Mouse (Mus musculus): ENCODE measurements around the gene Fuz. TPM values are rescaled to one million over a fixed set of nuclear protein-coding genes. Genes with fewer than 3 reads are reported as not detected.

Gene Fuz
- total and polyA plus RNA-seq, 2 experiments from 2014 or later: 16.6 to 22.3 TPM

- H3K27me3 ChIP-seq (ENCODE audit: insufficient read depth, low read length): no peaks in the 10 kb centered on the region
- H3K4me3 ChIP-seq (ENCODE audit: low read depth, low read length): peak overlapping the region; percentile 66
- peak overlapping the region; percentile 98 for H3K27ac ChIP-seq (ENCODE audit: low read depth, low read length)
- peak overlapping the region; percentile 75 for H3K9ac ChIP-seq
- ATAC-seq (no peak), DNase-seq (no peak)
- H3K4me1 ChIP-seq (ENCODE audit: insufficient read depth): peaks cover 10% of the 10 kb centered on the region; the same call in 1 of the 2 replicates
- H3K9me3 ChIP-seq (ENCODE audit: low read length): no peaks in the 10 kb centered on the region
- TF ChIP-seq CTCF (IDR thresholded peaks at IDR 0.05; ENCODE audit: low read depth): no peak
- H3K36me3 ChIP-seq (ENCODE audit: insufficient read depth): peaks cover 17% of the 10 kb centered on the region
- peak overlapping the region; percentile 69 for H3K4me2 ChIP-seq (ENCODE audit: low read depth)
- WGBS: 82% methylated on average over 8 of the region's 8 CpGs
Measured at GRCm38 (mm10) chr7:44850789-44851624, 44.9 kb upstream of the Fuz start.

- Histone ChIP-seq H3K9me3 (ENCODE audit: low read length) (no peaks in the 10 kb centered on the region), H3K27ac (ENCODE audit: low read depth, low read length) (no peak overlapping the region), H3K27me3 (ENCODE audit: insufficient read depth, low read length) (no peaks in the 10 kb centered on the region), H3K4me3 (ENCODE audit: low read depth, low read length) (no peak overlapping the region), H3K4me2 (ENCODE audit: low read depth) (no peak overlapping the region), H3K4me1 (ENCODE audit: insufficient read depth) (peaks cover 10% of the 10 kb centered on the region; the same call in 1 of the 2 replicates), H3K36me3 (ENCODE audit: insufficient read depth) (peaks cover 9% of the 10 kb centered on the region), H3K9ac (no peak overlapping the region)
- no peak for ATAC-seq
- DNase-seq: no peak
- WGBS: 94% methylated on average over 12 of the region's 12 CpGs
- no peak for TF ChIP-seq CTCF (IDR thresholded peaks at IDR 0.05; ENCODE audit: low read depth)
Measured at GRCm38 (mm10) chr7:44851625-44852234, 44.1 kb upstream of the Fuz start.

DNA sequence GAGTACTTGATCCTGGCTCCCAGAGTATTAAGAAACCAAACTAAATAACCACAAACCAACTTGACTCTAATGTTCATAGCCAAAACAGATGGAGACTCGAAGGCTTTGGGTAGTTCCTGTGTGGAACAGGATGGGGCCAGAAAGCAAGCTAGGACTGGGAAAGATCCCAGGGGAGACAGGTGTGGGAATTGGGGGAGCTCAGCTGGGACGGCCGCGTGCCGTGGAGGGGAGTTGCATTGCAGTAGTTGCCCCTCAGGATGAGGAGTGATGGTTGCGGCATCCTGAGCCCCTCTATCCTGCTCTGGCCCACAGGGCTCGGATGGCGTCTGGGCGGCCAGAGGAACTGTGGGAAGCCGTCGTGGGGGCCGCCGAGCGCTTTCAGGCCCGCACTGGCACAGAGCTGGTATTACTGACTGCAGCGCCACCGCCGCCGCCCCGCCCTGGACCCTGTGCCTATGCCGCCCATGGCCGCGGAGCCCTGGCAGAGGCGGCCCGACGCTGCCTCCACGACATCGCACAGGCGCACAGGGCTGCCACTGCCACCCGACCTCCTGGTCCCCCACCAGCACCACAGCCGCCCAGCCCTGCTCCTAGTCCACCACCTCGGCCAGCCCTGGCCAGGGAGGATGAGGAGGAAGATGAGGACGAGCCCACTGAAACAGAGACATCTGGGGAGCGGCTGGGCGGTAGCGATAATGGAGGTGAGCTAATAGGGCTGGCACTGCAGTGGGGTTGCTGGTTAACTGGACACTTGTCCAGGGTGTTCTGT, 43.4 kb upstream of the Fuz start:
- no peak overlapping the region for H3K4me3 ChIP-seq (ENCODE audit: low read depth, low read length)
- no peak overlapping the region for H3K9ac ChIP-seq
- DNase-seq (no peak), ATAC-seq (no peak)
- no peak overlapping the region for H3K27ac ChIP-seq (ENCODE audit: low read depth, low read length)
- no peak for TF ChIP-seq CTCF (IDR thresholded peaks at IDR 0.05; ENCODE audit: low read depth)
- H3K9me3 ChIP-seq (ENCODE audit: low read length): no peaks in the 10 kb centered on the region
- WGBS: 91% methylated on average over 36 of the region's 36 CpGs
- H3K4me1 ChIP-seq (ENCODE audit: insufficient read depth): peaks cover 10% of the 10 kb centered on the region; the same call in 1 of the 2 replicates
- H3K4me2 ChIP-seq (ENCODE audit: low read depth): no peak overlapping the region
- H3K36me3 ChIP-seq (ENCODE audit: insufficient read depth): peaks cover 7% of the 10 kb centered on the region
- H3K27me3 ChIP-seq (ENCODE audit: insufficient read depth, low read length): no peaks in the 10 kb centered on the region

DNA sequence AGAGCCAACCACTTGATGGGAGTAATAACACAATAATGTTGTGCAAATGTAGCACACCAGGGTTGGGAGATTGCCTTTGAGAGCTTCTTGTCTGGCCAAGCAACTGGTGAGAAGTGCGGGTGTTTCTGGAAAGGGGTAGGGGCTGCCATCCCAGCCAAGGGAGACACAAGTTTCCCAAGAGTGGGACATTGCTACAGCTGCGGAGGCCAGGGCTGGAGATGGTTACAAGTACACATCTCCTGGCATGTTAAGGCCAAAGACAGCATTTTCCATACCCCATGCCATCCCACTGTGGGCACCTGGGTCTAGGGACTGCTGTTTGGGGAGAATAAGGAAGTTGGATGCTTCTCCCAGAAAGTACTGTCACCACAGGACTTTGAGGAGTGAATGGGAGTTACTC, 42.8 kb upstream of the Fuz start:
- H3K4me3 ChIP-seq (ENCODE audit: low read depth, low read length): no peak overlapping the region
- peaks cover 10% of the 10 kb centered on the region for H3K4me1 ChIP-seq (ENCODE audit: insufficient read depth)
- 88% methylated on average over 2 of the region's 2 CpGs for WGBS
- H3K9me3 ChIP-seq (ENCODE audit: low read length): no peaks in the 10 kb centered on the region
- ATAC-seq: no peak
- DNase-seq: no peak
- peaks cover 7% of the 10 kb centered on the region for H3K36me3 ChIP-seq (ENCODE audit: insufficient read depth)
- no peaks in the 10 kb centered on the region for H3K27me3 ChIP-seq (ENCODE audit: insufficient read depth, low read length)
- no peak overlapping the region for H3K27ac ChIP-seq (ENCODE audit: low read depth, low read length)
- H3K9ac ChIP-seq: no peak overlapping the region
- TF ChIP-seq CTCF (IDR thresholded peaks at IDR 0.05; ENCODE audit: low read depth): no peak
- no peak overlapping the region for H3K4me2 ChIP-seq (ENCODE audit: low read depth)

GRCm38 (mm10) chr7:44853596-44854355, 42.1 kb upstream of the Fuz start:
- no peak for TF ChIP-seq CTCF (IDR thresholded peaks at IDR 0.05; ENCODE audit: low read depth)
- ATAC-seq: no peak
- Histone ChIP-seq H3K27ac (ENCODE audit: low read depth, low read length) (peak overlapping the region; percentile 80), H3K9ac (peak overlapping the region; percentile 49), H3K36me3 (ENCODE audit: insufficient read depth) (peaks cover 7% of the 10 kb centered on the region), H3K27me3 (ENCODE audit: insufficient read depth, low read length) (no peaks in the 10 kb centered on the region), H3K4me3 (ENCODE audit: low read depth, low read length) (peak overlapping the region; percentile 34), H3K4me2 (ENCODE audit: low read depth) (peak overlapping the region; percentile 58), H3K4me1 (ENCODE audit: insufficient read depth) (peaks cover 11% of the 10 kb centered on the region), H3K9me3 (ENCODE audit: low read length) (no peaks in the 10 kb centered on the region)
- 34% methylated on average over 26 of the region's 26 CpGs for WGBS
- DNase-seq: no peak

- Histone ChIP-seq H3K27me3 (ENCODE audit: insufficient read depth, low read length) (no peaks in the 10 kb centered on the region), H3K9ac (peak overlapping the region; percentile 49), H3K9me3 (ENCODE audit: low read length) (no peaks in the 10 kb centered on the region), H3K4me2 (ENCODE audit: low read depth) (peak overlapping the region; percentile 58), H3K4me1 (ENCODE audit: insufficient read depth) (peaks cover 11% of the 10 kb centered on the region), H3K4me3 (ENCODE audit: low read depth, low read length) (peak overlapping the region; percentile 34), H3K36me3 (ENCODE audit: insufficient read depth) (peaks cover 11% of the 10 kb centered on the region), H3K27ac (ENCODE audit: low read depth, low read length) (peak overlapping the region; percentile 80)
- ATAC-seq (peak; percentile 10; the same call in 1 of the 2 replicates), DNase-seq (peak; percentile 60)
- 2% methylated on average over 45 of the region's 45 CpGs for WGBS
- TF ChIP-seq CTCF (IDR thresholded peaks at IDR 0.05; ENCODE audit: low read depth): no peak
Measured at GRCm38 (mm10) chr7:44854356-44855031, 41.4 kb upstream of the Fuz start.
